Comparison of ENCODE assay signal across 19 mouse cellular contexts in genomic region chr7:121365584-121365983, GRCm38 (mm10). TPM values are rescaled to one million over a fixed set of nuclear protein-coding genes. Genes with fewer than 3 reads are reported as not detected.
"Had no signal": no experiment of that assay in that cellular context is flagged by ENCODE, and none has a peak within 500 bp of the region (broad histone marks: within the 10 kb centered on the region; RNA-seq: fewer than 3 reads in every experiment).

No protein-coding gene starts in this region.

- H3K27me3 ChIP-seq: neural tube, embryonic 12.5 days; neural tube, embryonic 13.5 days; neural tube, embryonic 15.5 days; stomach, embryonic 15.5 days had no signal

- H3K9me3 ChIP-seq: neural tube, embryonic 12.5 days; neural tube, embryonic 13.5 days; neural tube, embryonic 15.5 days; stomach, embryonic 15.5 days had no signal

- H3K9ac ChIP-seq: neural tube, embryonic 12.5 days; neural tube, embryonic 13.5 days; neural tube, embryonic 15.5 days; stomach, embryonic 15.5 days had no signal

- H3K4me3 ChIP-seq: neural tube, embryonic 12.5 days; neural tube, embryonic 13.5 days; neural tube, embryonic 15.5 days; stomach, embryonic 15.5 days had no signal

- H3K4me1 ChIP-seq: neural tube, embryonic 12.5 days; neural tube, embryonic 13.5 days; neural tube, embryonic 15.5 days; stomach, embryonic 15.5 days had no signal

- DNase-seq: retina, postnatal 1 day; right cerebral cortex, adult 18-20 months; right cerebral cortex, postnatal 14 days; right cerebral cortex, postnatal 25 days; right cerebral cortex, postnatal 4 days; spleen, adult 18-20 months; thymus, adult 18-20 months; thymus, adult 2 months; thymus, postnatal 14 days; thymus, postnatal 25 days; thymus, postnatal 36 days; thymus, postnatal 4 days had no signal

- H3K36me3 ChIP-seq: neural tube, embryonic 12.5 days; neural tube, embryonic 13.5 days; neural tube, embryonic 15.5 days; stomach, embryonic 15.5 days had no signal

- H3K27ac ChIP-seq: neural tube, embryonic 12.5 days; neural tube, embryonic 13.5 days; neural tube, embryonic 15.5 days; stomach, embryonic 15.5 days; stomach, postnatal 0 days had no signal

- H3K4me2 ChIP-seq: neural tube, embryonic 12.5 days; neural tube, embryonic 13.5 days; neural tube, embryonic 15.5 days; stomach, embryonic 15.5 days had no signal

RNA-seq across cellular contexts. Expression of gene Hs3st2, which starts 26.1 kb away (rescaled TPM):
- total RNA-seq: neutrophil, adult 5-6 weeks had no signal
- polyA plus RNA-seq: thymus, postnatal 0 days had no signal
